Mouse (Mus musculus): Measurements from ENCODE around the gene Nabp1.
"Not testable (repeated sequence)": the region's sequence is repeated elsewhere in the genome, so short reads cannot be mapped to it uniquely, and the experiment has no call there.

The Nabp1 gene

GRCm38 (mm10) chr1:51486291-51486690 lies 8.1 kb upstream of the Nabp1 start:
- DNase-seq (ENCODE audit: low spot score in 2 of 2): no peak

- no peak for DNase-seq (ENCODE audit: low spot score in 2 of 2)
These were observed 2.2 kb upstream of the Nabp1 start for GRCm38 (mm10) chr1:51480386-51480785.

- DNase-seq (ENCODE audit: low spot score in 2 of 2): no peak
These were observed 1.5 kb upstream of the Nabp1 start for GRCm38 (mm10) chr1:51479691-51480090.

- DNase-seq (ENCODE audit: low spot score in 2 of 2): no peak
These were observed 753 bp upstream of the Nabp1 start for GRCm38 (mm10) chr1:51479027-51479329.

- peak in 1 of 2 experiments; percentile 39 for DNase-seq (ENCODE audit: low spot score in 2 of 2)
These were observed 556 bp downstream of the Nabp1 start for GRCm38 (mm10) chr1:51477656-51478081.

- DNase-seq (ENCODE audit: low spot score in 2 of 2): no peak
These were observed 1.8 kb downstream of the Nabp1 start for GRCm38 (mm10) chr1:51476405-51476804.

GRCm38 (mm10) chr1:51468077-51468476 lies 10.1 kb downstream of the Nabp1 start:
- DNase-seq (ENCODE audit: low spot score in 2 of 2): no peak

- DNase-seq (ENCODE audit: low spot score in 2 of 2): no peak
These were observed 11.0 kb downstream of the Nabp1 start for GRCm38 (mm10) chr1:51467181-51467580.

- no peak for DNase-seq (ENCODE audit: low spot score in 2 of 2)
These were observed 11.8 kb downstream of the Nabp1 start for GRCm38 (mm10) chr1:51466385-51466784.

- DNase-seq (ENCODE audit: low spot score in 2 of 2): no peak
These were observed 12.9 kb downstream of the Nabp1 start for GRCm38 (mm10) chr1:51465285-51465684.

- no peak for DNase-seq (ENCODE audit: low spot score in 2 of 2)
These were observed 15.2 kb downstream of the Nabp1 start for GRCm38 (mm10) chr1:51463038-51463437.

GRCm38 (mm10) chr1:51458731-51459450 lies 19.3 kb downstream of the Nabp1 start:
- no peak for DNase-seq (ENCODE audit: low spot score in 2 of 2)

GRCm38 (mm10) chr1:51458089-51458488 lies 20.1 kb downstream of the Nabp1 start:
- DNase-seq (ENCODE audit: low spot score in 2 of 2): no peak

- DNase-seq (ENCODE audit: low spot score in 2 of 2): no peak
These were observed 21.0 kb downstream of the Nabp1 start for GRCm38 (mm10) chr1:51457249-51457648.

GRCm38 (mm10) chr1:51448789-51449188 lies 29.4 kb downstream of the Nabp1 start:
- no peak for DNase-seq (ENCODE audit: low spot score in 2 of 2)

GRCm38 (mm10) chr1:51445854-51446460 lies 32.3 kb downstream of the Nabp1 start:
- peak in 1 of 2 experiments; percentile 23 for DNase-seq (ENCODE audit: low spot score in 2 of 2)

- DNase-seq (ENCODE audit: low spot score in 2 of 2): no peak
These were observed 32.9 kb downstream of the Nabp1 start for GRCm38 (mm10) chr1:51445161-51445853.

- DNase-seq (ENCODE audit: low spot score in 2 of 2): no peak
These were observed 48.5 kb downstream of the Nabp1 start for GRCm38 (mm10) chr1:51429775-51430174.

GRCm38 (mm10) chr1:51426298-51426697 lies 51.9 kb downstream of the Nabp1 start:
- no peak for DNase-seq (ENCODE audit: low spot score in 2 of 2)

GRCm38 (mm10) chr1:51421029-51421428 lies 57.2 kb downstream of the Nabp1 start:
- not testable (repeated sequence) for DNase-seq (ENCODE audit: low spot score in 2 of 2)

GRCm38 (mm10) chr1:51418753-51419152 lies 59.5 kb downstream of the Nabp1 start:
- DNase-seq (ENCODE audit: low spot score in 2 of 2): no peak
